Mouse (Mus musculus): ENCODE measurements around the gene Bms1. TPM values are rescaled to one million over a fixed set of nuclear protein-coding genes. Genes with fewer than 3 reads are reported as not detected.
A peak's percentile ranks its signal among the peaks of the same experiment; 100 is the strongest.

Gene Bms1
- total RNA-seq (2022) = 10 to 100 TPM; 23.1 to 26.2 (median 24.9) TPM

DNA sequence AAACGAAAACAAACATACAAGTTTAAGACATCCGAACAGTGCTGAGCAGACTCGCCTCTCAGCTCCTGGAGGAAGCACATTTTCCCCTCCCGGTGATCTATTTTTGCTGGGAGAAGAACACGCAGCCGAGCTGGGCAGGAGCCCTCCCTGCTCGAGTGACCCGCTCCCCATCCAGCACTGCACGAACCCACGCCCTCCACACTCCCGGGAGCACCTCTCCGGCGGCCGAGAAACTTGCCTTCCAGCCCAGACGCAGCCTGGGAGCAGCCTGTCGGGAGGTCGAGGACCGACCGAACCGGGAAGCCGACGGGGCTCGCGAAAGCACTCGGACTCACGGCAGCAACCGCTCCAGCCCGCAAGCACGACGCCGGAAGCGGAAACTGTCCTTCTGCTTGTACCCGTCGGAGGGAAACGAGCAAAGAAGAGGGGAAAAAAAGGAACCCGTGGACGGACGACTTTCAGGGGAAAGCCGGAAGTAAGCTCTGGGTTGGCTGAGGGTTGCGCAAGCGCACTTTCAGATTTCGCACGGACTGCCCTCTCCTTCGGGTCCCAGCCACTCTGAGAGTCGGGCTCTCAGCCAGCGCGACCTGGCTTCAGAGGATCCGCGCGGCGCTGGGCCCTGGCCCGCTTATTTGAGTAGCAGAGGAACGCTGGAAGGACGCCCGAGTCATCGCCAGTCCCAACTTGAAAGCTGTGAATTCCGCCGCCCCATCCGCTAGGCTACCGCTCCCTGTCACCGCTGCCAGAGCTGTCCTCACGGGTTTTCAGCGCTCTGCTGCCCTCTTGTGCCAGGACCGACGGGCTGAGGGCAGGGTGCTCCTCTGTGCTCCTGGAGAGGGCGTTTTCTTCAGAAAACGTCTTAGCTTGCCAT, at the start of gene Bms1:
Gene Bms1 (minus strand): TSS at position 425 of the 871 bp plus-strand sequence.
- peak; percentile 90 to 96 for DNase-seq (ENCODE audit: low spot score in 2 of 2)

DNA sequence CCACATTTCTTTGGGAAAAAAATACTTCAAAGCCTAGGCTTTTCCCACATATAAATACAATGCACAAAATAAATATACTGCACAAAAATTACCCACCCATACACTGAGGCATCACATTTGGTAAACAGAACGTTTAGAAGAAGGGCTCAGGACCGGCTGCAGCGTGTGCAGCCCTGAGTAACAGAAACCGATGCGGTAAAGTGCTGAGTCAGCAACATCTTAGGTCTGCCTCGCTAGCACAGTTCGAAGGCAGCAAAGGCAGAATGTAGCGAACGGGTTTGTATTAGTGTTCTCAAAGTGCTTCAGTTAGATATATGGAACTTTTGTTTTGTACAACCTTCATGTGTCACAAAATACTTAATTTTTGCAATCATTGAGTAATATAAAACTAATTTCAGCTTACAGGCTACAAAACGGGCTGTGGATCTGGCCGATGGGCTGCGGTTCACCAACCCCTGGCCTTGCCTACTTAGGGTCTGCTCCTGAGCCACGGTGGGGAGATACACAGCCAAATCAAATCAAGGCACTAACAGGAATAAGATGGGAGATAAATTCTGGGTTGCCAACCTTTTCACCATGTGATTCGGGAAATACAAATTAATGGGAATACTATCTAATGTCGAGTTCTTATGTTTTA, 42.9 kb upstream of the Bms1 start:
- no peak for DNase-seq (ENCODE audit: low spot score in 2 of 2)

DNA sequence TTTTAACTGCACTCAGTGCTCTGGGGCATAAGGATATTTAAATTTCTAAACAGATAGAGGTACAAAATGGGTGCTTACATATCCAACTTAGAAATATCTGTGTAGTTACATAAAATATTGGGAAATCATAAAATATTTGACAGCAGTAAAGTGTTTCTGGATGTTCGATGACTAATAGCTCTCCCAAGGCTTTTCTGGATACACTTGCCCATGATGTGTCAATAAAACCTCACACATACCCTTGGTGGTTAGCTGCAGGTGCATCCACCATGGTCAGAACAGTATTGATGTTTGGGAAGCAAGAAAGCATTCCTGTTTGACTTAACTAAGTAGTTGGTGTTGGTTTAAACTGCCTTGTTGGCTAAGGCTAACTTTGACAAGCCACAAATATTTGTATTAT, 38.5 kb upstream of the Bms1 start:
- DNase-seq (ENCODE audit: low spot score in 2 of 2) = no peak

DNA sequence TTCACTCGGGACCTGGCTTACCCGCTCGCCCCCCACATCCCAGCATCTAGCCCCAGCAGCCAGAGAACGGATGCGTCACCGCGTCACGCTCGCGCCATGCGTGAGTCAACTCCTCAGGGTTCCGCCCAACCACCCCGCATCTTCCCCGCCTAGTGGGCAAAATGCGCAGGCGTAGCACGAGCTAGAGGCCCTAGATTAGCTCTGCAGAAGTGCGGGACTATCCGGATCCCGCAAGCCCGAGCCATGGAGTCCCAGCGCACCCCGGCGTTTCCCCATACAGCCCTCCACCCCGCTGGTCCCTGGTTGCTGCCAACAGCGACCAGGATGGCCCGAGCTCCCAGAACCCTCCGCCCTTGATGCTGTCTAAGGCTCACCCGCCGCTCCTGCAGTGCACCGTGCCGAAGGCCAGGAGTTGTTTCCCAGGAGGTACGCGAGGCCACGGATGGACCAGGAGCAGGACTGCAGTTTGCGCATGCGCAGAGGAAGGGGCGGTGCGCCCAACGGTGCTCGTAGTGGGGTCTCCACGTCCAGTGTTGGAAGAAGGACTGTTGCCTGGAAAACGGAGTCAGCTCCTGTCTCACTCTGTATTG, 35.9 kb upstream of the Bms1 start, which contains the start of gene Zfp248:
Gene Zfp248 (minus strand): TSS at position 487 of the 590 bp plus-strand sequence.
- DNase-seq (ENCODE audit: low spot score in 2 of 2) = peak; percentile 92 to 93

DNA sequence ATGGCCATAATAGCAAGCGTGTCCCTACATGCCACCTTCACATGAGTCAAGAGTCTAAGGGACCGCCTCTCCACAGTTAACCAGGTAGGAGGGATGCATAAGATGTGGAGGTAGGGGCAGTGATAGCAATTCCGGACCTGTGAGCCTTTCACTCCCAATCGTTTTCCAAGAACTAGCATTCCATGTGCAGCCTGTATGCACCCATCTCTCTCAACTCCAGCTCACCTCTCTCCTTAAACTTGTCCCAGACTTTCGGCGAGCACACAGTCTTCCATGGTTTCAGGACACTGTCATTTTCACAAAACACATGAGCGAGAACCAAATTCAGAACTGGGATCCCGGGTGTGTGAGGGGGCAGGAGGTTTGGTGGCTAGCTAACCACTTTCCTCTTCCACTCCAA, 35.2 kb upstream of the Bms1 start:
- no peak for DNase-seq (ENCODE audit: low spot score in 2 of 2)

DNA sequence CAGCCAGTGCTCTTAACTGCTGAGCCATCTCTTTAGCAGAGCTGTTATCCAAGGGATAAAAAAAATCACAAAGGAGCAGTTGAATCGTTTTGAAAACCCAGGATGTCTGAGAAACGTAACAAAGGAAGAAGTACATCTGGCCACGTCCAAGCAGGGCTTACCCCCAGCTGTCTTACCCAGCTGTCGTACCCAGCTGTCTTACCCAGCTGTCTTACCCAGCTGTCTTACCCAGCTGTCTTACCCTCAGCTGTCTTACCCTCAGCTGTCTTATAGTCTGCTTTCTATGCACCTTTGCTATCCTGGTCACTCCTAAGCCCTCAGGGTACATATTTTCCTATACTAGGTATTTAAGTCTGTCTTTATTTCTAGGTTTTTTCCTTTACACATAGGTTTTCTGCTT, 12.2 kb upstream of the Bms1 start:
- no peak for DNase-seq (ENCODE audit: low spot score in 2 of 2)

DNA sequence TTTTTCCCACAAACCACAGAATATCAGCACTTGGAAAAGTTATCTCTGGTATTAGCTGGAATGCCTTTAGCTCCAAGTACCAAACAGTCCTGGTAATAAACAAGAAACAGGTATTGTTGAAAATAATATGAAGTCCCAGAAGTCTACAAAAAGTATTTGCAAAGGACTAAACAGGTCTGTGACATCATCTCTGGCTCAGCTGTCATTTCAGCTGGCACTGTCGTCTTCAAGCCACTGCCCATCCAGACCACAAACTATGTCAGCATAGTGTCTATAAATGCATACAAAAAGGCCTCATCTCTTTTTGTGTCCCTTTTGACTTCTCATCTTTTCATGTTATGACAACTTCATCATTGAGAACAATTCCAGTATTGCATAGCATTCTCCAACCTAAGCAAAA, 7.4 kb upstream of the Bms1 start:
- no peak for DNase-seq (ENCODE audit: low spot score in 2 of 2)

DNA sequence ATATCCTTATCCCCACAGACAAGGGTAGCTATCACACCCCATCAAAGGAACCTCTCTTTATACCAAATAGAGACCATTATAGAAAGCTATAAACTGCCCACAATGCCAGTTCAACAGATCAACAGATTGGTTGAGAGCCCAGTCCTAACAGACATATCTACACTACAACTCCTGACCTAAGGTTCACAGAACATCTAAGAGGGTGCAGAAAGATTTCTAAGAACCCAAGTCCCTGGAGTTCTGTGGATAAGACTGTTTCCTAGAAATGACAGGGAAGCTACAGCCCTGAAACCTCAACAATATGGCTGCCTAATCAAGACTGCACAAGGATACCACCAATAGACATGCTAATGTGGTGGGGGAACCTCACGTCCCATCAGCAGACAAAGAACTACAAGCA, 8.8 kb downstream of the Bms1 start:
- no peak for DNase-seq (ENCODE audit: low spot score in 2 of 2)

DNA sequence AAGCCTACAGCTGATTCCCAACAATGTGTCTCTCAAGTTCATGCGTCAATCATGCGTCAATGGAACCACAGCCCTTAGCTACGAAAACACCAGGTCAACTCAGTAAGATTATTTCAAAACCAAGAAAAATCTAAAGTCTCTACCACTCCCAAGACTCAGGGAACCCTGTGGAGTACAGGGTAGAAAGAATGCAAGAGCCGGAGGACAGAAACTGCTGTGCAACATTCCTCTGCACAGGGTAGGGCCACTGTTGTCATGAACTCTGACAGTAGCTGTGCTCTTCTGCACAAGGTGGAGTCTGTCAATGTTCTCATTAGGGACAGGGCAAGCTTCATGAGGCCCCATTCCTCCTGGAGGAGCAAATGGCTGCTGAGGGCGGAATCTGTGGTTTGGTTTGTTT, 10.8 kb downstream of the Bms1 start:
- DNase-seq (ENCODE audit: low spot score in 2 of 2) = no peak

DNA sequence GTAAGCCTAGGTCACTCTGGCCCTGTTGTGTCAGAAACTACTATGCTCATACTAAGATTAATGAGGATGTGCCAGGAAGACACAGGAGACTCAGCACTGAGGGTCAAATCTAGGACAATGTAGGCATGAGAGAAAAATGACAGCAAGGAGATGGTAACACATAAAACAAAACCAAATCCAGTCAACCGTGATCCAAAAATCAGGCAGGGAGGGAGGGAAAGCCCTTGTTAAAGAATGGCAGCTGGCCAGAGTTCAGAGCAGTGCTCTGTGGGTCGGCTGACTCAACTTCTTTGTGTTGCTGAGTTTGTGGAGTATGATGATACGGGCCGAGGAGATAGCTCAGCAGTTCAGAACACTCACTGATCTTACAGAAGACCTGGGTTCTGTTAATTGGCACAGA, 12.9 kb downstream of the Bms1 start:
- no peak for DNase-seq (ENCODE audit: low spot score in 2 of 2)

DNA sequence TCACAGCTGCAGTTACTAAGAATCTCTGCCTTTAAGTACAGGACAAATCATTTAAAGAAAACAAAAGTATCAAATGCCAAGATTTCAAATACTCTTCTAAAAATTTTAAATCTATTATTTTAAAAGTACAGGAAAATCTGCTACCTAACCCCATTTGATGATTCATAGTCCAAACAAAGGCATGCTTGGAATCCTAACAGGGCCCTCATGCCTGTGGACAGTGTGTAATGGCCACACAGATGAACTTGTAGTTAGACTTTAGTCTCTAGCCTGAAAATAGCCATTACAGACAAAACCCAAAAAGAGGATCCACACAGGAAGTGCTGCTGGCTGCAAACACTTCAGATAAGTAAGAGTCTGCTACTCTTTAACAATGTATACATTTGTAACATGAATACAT, 28.5 kb downstream of the Bms1 start:
- DNase-seq (ENCODE audit: low spot score in 2 of 2) = no peak

DNA sequence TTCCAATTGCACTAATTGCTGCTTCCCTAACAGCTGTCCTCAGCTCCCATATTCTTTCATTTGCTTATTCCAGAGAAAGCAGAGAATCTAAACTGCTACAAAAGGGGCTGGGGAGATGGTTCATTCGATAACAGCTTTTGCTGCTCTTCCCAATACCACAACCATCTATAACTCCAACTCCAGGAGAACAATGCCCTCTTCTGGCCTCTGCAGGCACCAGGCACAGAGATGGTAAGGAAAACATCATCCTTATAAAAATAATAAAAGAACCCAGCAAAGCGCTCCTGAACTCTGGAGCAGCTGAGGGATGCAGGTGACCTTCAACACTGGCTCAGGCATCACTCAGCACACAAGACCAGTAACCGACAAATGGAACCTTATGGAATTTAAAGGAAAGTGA, 33.3 kb downstream of the Bms1 start:
- DNase-seq (ENCODE audit: low spot score in 2 of 2) = no peak

DNA sequence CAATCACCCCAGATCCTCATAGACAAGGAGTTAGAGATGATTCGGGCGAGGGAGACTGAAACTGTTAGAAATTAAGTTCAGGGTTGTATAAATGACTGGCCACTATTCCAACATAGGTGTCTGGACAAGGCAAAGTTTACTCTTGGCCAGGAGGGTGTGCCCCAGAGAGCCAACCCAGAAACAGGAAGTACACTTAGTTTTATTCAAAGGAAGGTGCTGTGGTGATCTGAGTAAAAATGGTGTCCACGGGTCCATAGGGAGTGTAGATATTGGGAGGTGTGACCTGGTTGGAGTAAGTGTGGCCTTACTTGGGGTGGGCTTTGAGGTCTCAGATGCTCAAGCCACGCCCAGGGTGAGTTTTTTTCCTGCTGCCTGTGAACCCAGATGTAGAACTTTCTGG, 38.0 kb downstream of the Bms1 start:
- no peak for DNase-seq (ENCODE audit: low spot score in 2 of 2)

DNA sequence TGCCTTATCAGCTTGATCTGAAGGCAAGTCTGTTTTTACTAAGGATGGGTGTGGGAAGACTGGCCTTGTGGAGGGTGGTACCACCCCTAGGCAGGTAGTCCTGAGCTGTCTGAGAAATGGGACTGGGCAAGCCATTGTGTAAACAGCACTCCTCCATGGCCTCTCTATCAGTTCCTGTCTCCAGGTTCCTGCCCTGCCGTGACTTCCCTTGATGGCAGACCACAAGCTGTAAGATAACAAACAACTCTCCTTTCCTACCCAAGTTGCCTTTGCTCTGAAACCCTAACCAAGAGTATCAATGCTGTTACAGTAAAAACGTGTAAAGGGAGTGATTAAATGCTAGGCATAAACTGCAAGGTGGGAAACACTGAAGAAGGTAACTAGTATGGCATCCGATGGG, 38.6 kb downstream of the Bms1 start:
- DNase-seq (ENCODE audit: low spot score in 2 of 2) = no peak

DNA sequence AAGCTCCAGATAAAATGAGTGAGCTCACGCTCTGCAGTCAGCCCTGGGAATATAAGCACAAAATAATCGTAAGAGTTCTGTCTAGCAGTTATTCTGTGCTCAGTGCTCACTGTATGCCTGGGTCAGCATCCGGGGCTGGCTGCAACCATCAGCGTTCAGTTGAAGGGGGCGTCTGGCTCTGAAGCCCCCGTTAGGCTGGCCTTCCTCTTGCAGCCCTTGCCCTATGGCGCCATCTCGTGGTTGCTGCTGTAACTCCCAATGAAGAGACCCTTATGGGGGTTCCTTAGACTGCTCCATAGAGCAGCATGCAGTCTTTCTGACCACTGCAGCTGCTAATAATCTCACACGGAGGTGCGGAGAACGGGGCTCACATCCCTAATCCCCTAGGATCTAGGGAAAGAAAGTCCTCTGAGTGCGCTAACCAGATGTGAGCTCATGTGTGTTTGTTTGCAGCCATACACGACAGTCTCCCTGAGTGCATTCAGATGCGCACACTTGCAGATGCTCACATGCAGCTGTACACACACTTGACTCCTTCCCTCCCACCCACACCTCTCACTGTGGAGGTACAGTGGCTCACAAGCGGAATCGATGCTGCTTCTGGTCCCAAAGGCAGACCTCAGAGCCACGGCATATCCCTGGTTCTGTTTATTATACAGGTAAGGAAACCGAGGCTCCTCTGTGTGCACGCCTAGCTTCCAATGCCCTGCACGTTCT, 39.7 kb downstream of the Bms1 start:
- DNase-seq (ENCODE audit: low spot score in 2 of 2) = peak; percentile 30 to 69

DNA sequence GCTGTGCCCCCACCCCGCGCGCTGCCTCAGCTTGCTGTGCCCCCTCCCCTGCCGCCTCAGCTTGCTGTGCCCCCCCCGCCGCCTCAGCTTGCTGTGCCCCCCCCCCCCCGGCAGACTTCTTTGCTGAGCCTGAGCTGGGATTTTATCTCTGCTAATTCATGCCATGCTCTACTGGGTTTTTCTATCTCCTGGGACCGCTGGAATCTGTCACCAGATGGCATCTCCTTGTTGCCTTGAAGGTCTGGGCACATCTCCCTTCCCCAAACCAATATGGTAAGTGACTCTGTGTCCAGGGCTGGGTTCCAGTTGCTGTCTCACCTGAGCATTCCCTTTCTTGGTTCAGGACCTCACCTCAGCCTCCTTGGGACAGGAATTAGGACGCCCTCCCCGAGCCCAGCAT, 41.7 kb downstream of the Bms1 start:
- no peak for DNase-seq (ENCODE audit: low spot score in 2 of 2)

DNA sequence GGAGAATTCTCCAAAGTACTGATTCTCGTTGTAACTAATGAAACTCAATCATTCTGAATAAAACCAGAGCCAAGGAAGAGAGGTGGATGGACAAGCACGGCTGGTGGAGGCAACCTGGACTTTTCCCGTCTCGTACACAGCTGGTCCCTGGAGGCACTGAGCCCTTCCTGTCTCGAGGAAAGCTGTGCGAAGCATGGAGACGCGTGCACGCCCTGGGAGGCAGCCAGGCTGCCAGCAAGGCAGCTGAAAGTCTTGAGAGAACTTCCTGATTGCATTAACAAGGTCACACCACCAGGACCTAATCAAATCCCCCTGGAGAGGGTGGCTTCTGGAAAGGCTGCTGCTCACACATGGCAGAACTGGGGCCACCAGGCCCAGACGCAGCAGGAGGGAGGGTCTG, 43.3 kb downstream of the Bms1 start:
- no peak for DNase-seq (ENCODE audit: low spot score in 2 of 2)

DNA sequence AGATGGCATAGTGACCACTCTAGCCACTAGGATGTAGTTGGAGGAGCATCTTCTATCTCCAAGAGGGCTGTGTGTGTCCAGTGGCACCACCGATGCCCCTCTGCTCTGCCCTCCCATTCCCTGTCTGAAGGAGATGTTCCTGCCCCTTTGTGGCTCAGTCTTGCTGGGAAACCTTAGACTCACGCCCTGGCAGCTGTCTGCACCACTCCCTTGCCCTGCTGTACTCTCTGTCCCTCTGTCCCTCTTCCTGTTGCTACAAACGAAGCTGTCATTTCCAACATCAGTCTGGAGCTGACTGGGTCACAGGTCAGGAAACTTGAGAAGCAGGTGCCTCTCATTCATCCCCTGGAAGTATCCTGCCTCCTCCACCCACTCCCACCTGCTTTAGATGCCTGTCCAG, 43.8 kb downstream of the Bms1 start:
- no peak for DNase-seq (ENCODE audit: low spot score in 2 of 2)

DNA sequence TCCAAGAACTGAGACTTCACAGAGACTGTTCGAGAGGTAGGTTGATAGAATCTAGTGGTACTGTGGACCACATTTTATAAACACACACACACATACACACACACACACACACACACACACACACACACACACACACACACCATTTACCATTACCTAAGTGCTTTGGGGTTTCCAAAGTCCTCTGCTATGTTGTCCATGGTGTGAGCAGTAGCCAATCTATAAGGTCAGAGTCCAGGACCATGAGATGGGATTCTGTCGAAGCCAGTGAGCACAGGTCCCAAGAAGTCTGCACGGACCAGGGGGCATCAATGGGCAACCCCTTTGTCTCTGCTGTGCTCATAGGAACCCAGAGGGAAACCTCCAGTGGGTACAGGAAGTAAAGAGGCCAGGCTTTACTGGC, 44.2 kb downstream of the Bms1 start:
- DNase-seq (ENCODE audit: low spot score in 2 of 2) = no peak

DNA sequence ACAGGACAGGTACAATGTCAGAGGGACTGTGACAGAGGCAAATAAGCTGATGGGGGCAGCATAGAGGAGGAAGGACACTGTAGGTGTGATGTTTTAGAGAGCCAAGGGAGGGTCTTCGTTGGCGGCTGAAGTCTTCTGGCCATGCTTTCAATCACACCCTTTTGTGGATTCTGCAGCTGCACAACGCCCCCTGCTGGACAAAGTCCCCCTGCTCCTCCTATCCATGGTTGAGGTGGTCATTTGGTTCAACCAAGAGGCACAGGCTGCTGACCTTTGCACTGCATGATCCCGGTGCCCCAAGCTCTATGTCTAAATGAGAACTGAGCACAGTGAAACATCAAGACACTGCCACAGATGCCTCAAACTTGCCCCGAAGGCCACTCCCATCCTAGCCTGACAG, 46.0 kb downstream of the Bms1 start:
- peak in 1 of 2 experiments; percentile 64 for DNase-seq (ENCODE audit: low spot score in 2 of 2)

DNA sequence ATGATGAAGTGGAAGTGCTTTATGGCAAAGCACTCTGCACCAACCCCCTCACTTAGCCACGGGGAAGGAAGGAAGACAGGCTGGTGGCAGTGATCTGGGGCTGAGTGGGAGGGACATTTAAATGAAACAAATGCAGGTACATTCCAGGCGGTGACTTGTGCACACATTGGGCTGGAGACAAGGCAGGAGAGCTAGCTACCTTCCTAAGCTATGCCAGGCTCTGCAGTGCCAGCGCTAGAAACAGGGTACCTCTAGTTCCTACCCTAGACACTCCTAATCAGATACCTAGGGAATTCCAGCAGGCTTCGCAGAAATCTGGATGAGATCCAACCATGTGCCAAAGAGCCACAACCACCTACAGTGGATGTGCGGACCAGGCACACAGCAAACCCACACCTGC, 46.5 kb downstream of the Bms1 start:
- peak in 1 of 2 experiments; percentile 16 for DNase-seq (ENCODE audit: low spot score in 2 of 2)

DNA sequence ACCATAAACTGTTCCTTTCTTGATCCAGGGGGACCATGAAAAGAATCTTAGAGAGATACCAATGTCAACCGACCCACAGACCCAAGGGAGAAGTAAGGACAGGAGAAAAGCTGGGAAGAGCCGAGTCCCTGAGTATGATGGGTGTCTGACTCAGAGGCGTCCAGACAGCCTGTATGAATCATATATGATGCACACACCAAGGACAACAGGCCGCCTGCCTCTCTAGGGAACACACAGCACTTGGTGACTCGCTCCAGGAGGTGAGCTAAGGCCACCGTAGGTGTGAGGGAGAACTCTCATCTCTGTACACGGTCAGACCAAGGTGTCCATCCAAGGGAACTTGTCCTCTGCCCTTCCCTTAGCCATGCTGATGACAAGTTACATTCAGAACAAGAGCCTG, 51.8 kb downstream of the Bms1 start:
- no peak for DNase-seq (ENCODE audit: low spot score in 2 of 2)

Data from layer of hippocampus, adult 8-10 months (tissue).